Mouse (Mus musculus): Measurements from ENCODE around the gene Fetub.
A peak's percentile ranks its signal among the peaks of the same experiment; 100 is the strongest.

Fetub gene

GRCm38 (mm10) chr16:22918034-22918433 lies at the start of gene Fetub:
TSS of gene Fetub (plus strand) at chr16:22918334.
- no peak for DNase-seq (ENCODE audit: low read depth, low spot score)

- DNase-seq (ENCODE audit: low read depth, low spot score), result no peak
Measured at GRCm38 (mm10) chr16:22872397-22872796, 45.7 kb upstream of the Fetub start.

DNA sequence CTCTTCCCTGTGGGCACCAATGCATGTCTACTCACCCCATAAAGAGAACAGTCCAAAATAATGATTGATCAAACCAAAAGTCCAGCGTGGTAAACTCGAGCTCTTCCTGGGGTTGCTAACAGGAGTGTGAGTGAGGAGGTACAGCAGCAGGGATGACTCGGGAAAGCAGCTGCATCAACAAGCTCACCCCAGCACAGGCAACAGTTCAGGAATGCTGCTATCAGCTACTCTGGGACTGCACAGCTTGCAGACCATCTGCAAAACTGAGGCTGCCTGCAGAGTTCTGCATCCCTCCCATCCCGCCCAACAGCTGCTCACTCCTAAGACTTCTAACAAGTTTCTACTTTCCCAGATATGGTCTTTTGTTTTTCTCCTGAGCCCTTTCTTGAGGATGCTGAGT lies 44.8 kb upstream of the Fetub start:
- DNase-seq (ENCODE audit: low read depth, low spot score), result no peak

GRCm38 (mm10) chr16:22876218-22877043 lies 41.7 kb upstream of the Fetub start:
- DNase-seq (ENCODE audit: low read depth, low spot score), result peak; percentile 38

GRCm38 (mm10) chr16:22877660-22878390 lies 40.3 kb upstream of the Fetub start:
- no peak for DNase-seq (ENCODE audit: low read depth, low spot score)

GRCm38 (mm10) chr16:22878716-22879115 lies 39.4 kb upstream of the Fetub start:
- DNase-seq (ENCODE audit: low read depth, low spot score), result no peak

DNA sequence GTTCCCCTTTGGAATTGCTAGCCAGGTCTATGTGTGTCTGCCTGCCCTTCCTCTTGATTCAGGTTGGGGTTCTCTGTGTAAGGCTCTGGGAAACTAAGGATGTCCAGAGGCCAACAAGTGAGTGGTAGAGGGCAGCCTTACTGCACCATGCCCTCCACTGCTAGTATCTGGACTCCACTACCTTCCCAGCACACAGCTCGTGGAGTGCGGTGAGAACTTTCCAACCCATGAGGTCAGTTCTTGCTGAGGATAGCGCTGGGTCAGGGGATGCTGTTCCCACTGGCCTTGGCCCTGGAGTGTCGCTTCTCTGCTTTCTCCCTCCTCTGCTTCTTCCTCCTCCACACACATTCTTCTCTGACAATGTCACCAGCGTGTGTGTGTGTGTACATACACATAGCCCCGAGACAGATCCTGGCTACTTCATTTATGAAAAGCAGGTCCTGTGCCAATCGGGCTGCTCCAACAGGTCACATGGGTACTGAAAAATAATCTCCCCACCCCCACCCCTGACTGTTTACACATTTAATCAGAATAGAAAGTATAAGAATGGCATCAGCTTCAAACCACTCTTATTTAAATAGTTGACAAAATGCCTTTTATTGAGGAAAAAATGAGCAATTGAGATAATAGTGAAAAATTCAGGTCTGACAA lies 38.1 kb upstream of the Fetub start:
- DNase-seq (ENCODE audit: low read depth, low spot score), result no peak

- DNase-seq (ENCODE audit: low read depth, low spot score), result no peak
Measured at GRCm38 (mm10) chr16:22880900-22881299, 37.2 kb upstream of the Fetub start.

- DNase-seq (ENCODE audit: low read depth, low spot score), result no peak
Measured at GRCm38 (mm10) chr16:22881487-22881886, 36.6 kb upstream of the Fetub start.

GRCm38 (mm10) chr16:22883441-22883840 lies 34.7 kb upstream of the Fetub start:
- peak; percentile 6 for DNase-seq (ENCODE audit: low read depth, low spot score)

DNA sequence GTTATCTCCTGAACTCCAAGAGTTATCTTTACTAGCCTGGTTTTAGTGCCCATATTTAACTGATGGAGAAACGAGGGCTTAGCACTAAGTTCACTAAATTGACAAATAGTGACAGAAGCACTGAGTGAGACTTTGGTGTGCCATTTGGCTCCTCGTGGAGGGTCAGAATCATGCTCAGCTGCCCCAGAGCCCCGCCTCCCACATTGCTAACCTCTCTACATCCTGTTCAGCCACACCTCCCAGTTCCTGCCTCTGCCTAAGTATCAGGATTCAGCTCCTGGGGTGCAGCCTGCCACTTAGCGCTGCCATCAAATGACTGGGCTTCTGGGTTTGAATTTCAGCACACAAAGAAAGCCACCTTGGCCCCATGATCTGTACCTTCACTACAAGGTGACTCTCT lies 32.8 kb upstream of the Fetub start:
- no peak for DNase-seq (ENCODE audit: low read depth, low spot score)

GRCm38 (mm10) chr16:22886726-22887125 lies 31.4 kb upstream of the Fetub start:
- DNase-seq (ENCODE audit: low read depth, low spot score), result no peak

DNA sequence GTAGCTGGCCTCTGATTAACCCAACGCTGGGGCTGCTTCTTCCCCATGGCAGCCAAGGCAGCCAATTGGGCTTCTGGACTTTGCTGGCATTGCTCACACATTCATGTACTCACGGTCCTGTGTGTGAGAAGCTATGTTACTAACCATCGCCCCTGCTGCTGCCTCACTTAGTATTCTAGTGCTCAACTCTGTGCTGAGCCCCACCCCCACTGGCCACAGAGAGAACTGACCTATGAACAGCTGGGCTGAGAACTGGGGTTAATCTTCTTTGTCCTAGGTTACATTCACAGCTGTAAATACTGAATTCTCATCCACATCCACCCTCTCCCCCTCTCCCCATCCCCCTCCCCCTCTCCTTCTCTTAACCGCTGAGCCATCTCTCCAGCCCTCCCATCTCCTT lies 29.3 kb upstream of the Fetub start:
- DNase-seq (ENCODE audit: low read depth, low spot score), result no peak

DNA sequence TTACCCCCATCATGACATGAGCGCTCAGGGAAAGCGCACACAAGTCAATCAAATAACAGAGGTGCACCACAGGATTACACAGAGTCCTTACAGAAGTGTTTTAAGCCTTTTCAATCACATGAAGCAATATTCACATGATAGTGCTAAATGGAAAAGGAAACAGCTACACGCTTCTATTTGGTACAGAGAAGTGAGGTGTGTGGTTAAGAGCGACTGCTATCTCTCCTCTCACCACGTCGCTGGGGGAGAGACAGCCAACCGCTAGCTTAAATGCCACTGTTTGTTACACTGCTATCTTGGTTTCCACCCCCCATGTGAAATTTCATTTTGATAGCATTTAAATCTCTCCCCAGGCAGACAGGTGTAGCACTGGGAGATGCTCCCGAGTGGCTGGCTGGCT lies 28.4 kb upstream of the Fetub start:
- DNase-seq (ENCODE audit: low read depth, low spot score), result no peak

DNA sequence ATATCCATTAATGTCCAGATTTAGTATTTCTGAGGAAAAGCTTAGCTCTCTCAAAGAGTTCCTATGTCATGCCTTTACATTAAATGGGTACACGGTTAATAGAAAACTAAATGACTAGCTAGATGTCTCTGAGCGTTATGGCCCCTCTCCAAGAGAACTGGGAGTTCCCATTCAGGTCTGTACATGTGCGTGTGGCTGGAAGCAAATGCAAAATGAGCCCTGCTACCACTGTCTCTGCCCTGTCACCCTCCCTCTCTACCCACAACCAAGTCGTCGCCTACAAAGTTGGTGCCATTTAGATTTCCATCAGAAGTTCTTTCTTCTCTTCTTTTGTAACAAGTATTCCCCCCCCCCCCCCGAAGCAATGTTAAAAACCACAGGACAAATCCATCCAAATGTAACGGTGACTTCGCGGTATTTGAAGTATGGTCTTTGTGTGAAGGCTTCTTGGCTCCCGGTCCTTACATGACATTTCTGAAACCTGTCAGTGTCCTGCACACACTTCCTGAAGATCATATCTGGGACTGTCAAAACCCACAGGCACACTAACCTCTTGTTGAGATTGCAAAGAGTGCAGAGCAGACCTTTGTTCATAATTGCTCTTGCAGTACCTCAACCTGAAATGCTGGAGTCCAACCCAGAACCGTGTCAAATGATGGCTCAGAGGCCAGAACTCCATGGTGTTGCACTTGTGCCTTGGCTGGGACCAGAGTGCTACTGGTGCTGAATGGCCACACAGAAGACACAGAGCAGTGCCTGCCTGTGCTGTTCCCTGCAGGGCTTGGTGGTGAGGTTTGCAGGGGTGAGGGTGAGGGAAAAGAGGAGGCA lies 27.2 kb upstream of the Fetub start, which contains the start of gene Ahsg:
Ahsg (plus strand) TSS at position 595 of the 828 bp plus-strand sequence.
- no peak for DNase-seq (ENCODE audit: low read depth, low spot score)

- no peak for DNase-seq (ENCODE audit: low read depth, low spot score)
Measured at GRCm38 (mm10) chr16:22891733-22892154, 26.4 kb upstream of the Fetub start.

DNA sequence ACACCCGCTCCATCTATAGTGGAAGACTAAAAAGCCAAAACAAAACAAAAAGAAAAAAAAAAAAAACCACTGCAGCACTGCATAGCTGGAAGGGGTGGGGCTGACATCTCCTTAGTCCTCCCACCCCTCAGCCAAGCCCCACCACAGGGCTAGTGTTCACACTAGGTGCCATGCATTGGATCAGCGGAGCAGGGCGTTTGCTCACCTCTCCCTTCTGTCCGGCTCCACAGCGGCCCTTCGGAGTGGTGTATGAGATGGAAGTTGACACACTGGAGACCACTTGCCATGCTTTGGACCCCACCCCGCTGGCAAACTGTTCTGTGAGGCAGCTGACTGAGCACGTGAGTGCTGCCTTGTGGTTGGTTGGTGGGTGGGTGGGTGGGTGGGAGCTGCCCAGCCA lies 24.0 kb upstream of the Fetub start:
- no peak for DNase-seq (ENCODE audit: low read depth, low spot score)

DNA sequence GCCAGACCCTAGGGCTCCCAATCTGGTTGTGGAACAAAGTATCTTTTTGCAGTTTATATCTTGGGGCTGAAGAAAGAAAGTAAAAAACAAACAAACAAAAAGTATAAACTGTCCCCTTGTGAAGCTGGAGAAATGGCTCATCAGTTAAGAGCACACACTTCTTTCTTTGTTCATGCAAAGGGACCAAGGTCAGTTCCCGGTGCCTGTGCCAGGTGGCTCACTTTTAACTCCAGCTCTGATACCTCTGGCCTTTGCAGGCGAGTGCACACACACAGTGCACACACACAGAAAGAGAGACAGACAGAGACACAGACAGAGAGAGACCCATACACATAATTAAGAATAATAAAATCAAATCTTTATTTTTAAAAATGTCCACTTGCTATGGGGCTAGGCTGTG lies 21.5 kb upstream of the Fetub start:
- DNase-seq (ENCODE audit: low read depth, low spot score), result no peak

GRCm38 (mm10) chr16:22899346-22899745 lies 18.8 kb upstream of the Fetub start:
- no peak for DNase-seq (ENCODE audit: low read depth, low spot score)

DNA sequence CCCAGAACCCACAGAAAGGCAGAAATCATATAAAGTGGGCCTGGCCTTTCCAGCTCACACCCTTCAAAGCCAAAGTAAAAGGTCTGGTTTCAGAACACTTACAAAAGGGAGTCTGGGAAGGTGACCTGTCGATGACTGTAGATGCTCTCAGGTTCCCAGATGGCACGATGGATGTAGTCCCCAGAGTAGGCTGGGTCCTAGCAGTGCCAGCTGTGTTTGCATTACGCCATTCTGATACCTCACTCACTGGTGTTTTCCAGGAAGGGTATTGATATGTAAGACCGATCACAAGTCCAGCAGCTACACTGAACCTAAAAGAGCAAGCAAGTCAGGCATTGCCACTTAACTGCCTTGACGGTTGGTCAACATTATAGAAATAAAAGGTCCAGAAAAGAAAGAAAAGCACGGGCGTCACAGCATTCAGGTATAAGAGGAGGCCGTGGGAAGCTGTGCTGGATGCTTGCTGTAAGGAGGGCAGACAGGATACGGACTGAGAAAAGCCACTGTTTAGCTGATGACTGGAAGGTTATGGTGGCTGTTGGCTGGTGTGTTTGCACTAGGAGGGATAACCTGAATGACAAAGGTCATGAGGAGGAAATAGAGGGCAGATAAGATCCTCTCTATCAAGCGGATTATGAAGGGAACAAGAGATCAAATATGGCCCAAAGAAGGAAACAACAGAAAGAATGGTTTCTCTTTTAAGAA lies 18.1 kb upstream of the Fetub start:
- DNase-seq (ENCODE audit: low read depth, low spot score), result no peak

DNA sequence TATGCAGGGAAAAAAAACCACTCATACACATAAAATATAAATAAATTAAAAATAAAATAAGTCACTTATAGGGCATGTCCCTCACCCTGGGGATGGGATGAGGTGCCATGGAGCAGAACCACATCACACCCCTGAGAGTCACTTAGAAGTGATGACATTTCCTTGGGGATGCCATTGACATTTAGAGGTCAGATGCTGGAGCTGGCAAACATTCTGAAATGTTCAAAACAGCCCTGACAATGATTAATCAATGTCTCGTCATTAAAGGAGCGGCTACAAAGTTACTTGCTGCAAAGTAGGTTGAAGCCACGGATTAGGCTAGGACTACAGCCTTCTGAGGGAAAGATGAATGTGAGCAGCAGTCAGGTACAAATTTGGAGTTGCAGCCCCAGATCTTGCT lies 16.8 kb upstream of the Fetub start:
- DNase-seq (ENCODE audit: low read depth, low spot score), result no peak
